Mouse (Mus musculus): ENCODE measurements around the gene Tpm4. TPM values are rescaled to one million over a fixed set of nuclear protein-coding genes. Genes with fewer than 3 reads are reported as not detected.
"Not testable (repeated sequence)": the region's sequence is repeated elsewhere in the genome, so short reads cannot be mapped to it uniquely, and the experiment has no call there.

Gene Tpm4
- polyA plus RNA-seq, 1 experiment from 2014 or later, result 318 TPM

- no peak overlapping the region for H3K4me3 ChIP-seq (ENCODE audit: control insufficient read depth in 1 of 2, insufficient read depth in 1 of 2, low read depth in 1 of 2, low read length in 2 of 2)
- 0 out of 2 replicates have a peak, but pooled peaks cover 3% of the 10 kb centered on the region for H3K9me3 ChIP-seq (ENCODE audit: control insufficient read depth, low read length)
- H3K4me2 ChIP-seq (ENCODE audit: low read length), result no peak overlapping the region
- no peaks in the 10 kb centered on the region for H3K36me3 ChIP-seq (ENCODE audit: control insufficient read depth, insufficient read depth, low read length)
- no peak for ATAC-seq (ENCODE audit: insufficient number of reproducible peaks, insufficient read depth, low FRiP score, low read depth)
- no peak overlapping the region for H3K27ac ChIP-seq (replicated peaks in 1 of 2; ENCODE audit: control insufficient read depth in 1 of 2, insufficient read depth in 1 of 2, low read depth in 2 of 2, low read length in 2 of 2)
- no peaks in the 10 kb centered on the region for H3K4me1 ChIP-seq (ENCODE audit: control insufficient read depth in 2 of 2, insufficient read depth in 2 of 2, low read length in 2 of 2)
- H3K9ac ChIP-seq (ENCODE audit: low read length), result no peak overlapping the region
- no peaks in the 10 kb centered on the region for H3K27me3 ChIP-seq (ENCODE audit: control insufficient read depth, insufficient read depth, low read length)
- WGBS, result 63% methylated on average over 3 of the region's 3 CpGs
Measured at GRCm38 (mm10) chr8:72112486-72112885, 22.3 kb upstream of the Tpm4 start.

GRCm38 (mm10) chr8:72115202-72115601, 19.6 kb upstream of the Tpm4 start:
- Histone ChIP-seq H3K4me2 (ENCODE audit: low read length) (no peak overlapping the region), H3K4me1 (ENCODE audit: control insufficient read depth in 2 of 2, insufficient read depth in 2 of 2, low read length in 2 of 2) (no peaks in the 10 kb centered on the region), H3K27ac (replicated peaks in 1 of 2; ENCODE audit: control insufficient read depth in 1 of 2, insufficient read depth in 1 of 2, low read depth in 2 of 2, low read length in 2 of 2) (no peak overlapping the region), H3K9ac (ENCODE audit: low read length) (no peak overlapping the region), H3K4me3 (ENCODE audit: control insufficient read depth in 1 of 2, insufficient read depth in 1 of 2, low read depth in 1 of 2, low read length in 2 of 2) (no peak overlapping the region), H3K27me3 (ENCODE audit: control insufficient read depth, insufficient read depth, low read length) (no peaks in the 10 kb centered on the region), H3K36me3 (ENCODE audit: control insufficient read depth, insufficient read depth, low read length) (no peaks in the 10 kb centered on the region), H3K9me3 (ENCODE audit: control insufficient read depth, low read length) (0 out of 2 replicates have a peak, but pooled peaks cover 3% of the 10 kb centered on the region)
- no peak for ATAC-seq (ENCODE audit: insufficient number of reproducible peaks, insufficient read depth, low FRiP score, low read depth)
- 80% methylated on average over 2 of the region's 2 CpGs for WGBS

GRCm38 (mm10) chr8:72118616-72119015, 16.2 kb upstream of the Tpm4 start:
- Histone ChIP-seq H3K4me1 (ENCODE audit: control insufficient read depth in 2 of 2, insufficient read depth in 2 of 2, low read length in 2 of 2) (no peaks in the 10 kb centered on the region), H3K27me3 (ENCODE audit: control insufficient read depth, insufficient read depth, low read length) (no peaks in the 10 kb centered on the region), H3K9me3 (ENCODE audit: control insufficient read depth, low read length) (no peaks in the 10 kb centered on the region), H3K27ac (replicated peaks in 1 of 2; ENCODE audit: control insufficient read depth in 1 of 2, insufficient read depth in 1 of 2, low read depth in 2 of 2, low read length in 2 of 2) (no peak overlapping the region), H3K4me2 (ENCODE audit: low read length) (no peak overlapping the region), H3K9ac (ENCODE audit: low read length) (no peak overlapping the region), H3K36me3 (ENCODE audit: control insufficient read depth, insufficient read depth, low read length) (no peaks in the 10 kb centered on the region), H3K4me3 (ENCODE audit: control insufficient read depth in 1 of 2, insufficient read depth in 1 of 2, low read depth in 1 of 2, low read length in 2 of 2) (no peak overlapping the region)
- 36% methylated on average over 4 of the region's 4 CpGs for WGBS
- ATAC-seq (ENCODE audit: insufficient number of reproducible peaks, insufficient read depth, low FRiP score, low read depth), result no peak

GRCm38 (mm10) chr8:72121486-72121885, 13.3 kb upstream of the Tpm4 start:
- H3K9ac ChIP-seq (ENCODE audit: low read length); H3K4me2 ChIP-seq (ENCODE audit: low read length); H3K4me1 ChIP-seq (ENCODE audit: control insufficient read depth in 2 of 2, insufficient read depth in 2 of 2, low read length in 2 of 2); ATAC-seq (ENCODE audit: insufficient number of reproducible peaks, insufficient read depth, low FRiP score, low read depth); H3K27ac ChIP-seq (replicated peaks in 1 of 2; ENCODE audit: control insufficient read depth in 1 of 2, insufficient read depth in 1 of 2, low read depth in 2 of 2, low read length in 2 of 2); H3K4me3 ChIP-seq (ENCODE audit: control insufficient read depth in 1 of 2, insufficient read depth in 1 of 2, low read depth in 1 of 2, low read length in 2 of 2); H3K27me3 ChIP-seq (ENCODE audit: control insufficient read depth, insufficient read depth, low read length); H3K36me3 ChIP-seq (ENCODE audit: control insufficient read depth, insufficient read depth, low read length); H3K9me3 ChIP-seq (ENCODE audit: control insufficient read depth, low read length): not testable (repeated sequence)
- WGBS, result 57% methylated on average over 3 of the region's 3 CpGs

- Histone ChIP-seq H3K27me3 (ENCODE audit: control insufficient read depth, insufficient read depth, low read length) (no peaks in the 10 kb centered on the region), H3K27ac (replicated peaks in 1 of 2; ENCODE audit: control insufficient read depth in 1 of 2, insufficient read depth in 1 of 2, low read depth in 2 of 2, low read length in 2 of 2) (no peak overlapping the region), H3K4me3 (ENCODE audit: control insufficient read depth in 1 of 2, insufficient read depth in 1 of 2, low read depth in 1 of 2, low read length in 2 of 2) (no peak overlapping the region), H3K36me3 (ENCODE audit: control insufficient read depth, insufficient read depth, low read length) (no peaks in the 10 kb centered on the region), H3K4me2 (ENCODE audit: low read length) (no peak overlapping the region), H3K9ac (ENCODE audit: low read length) (no peak overlapping the region), H3K9me3 (ENCODE audit: control insufficient read depth, low read length) (no peaks in the 10 kb centered on the region), H3K4me1 (ENCODE audit: control insufficient read depth in 2 of 2, insufficient read depth in 2 of 2, low read length in 2 of 2) (no peaks in the 10 kb centered on the region)
- 71% methylated on average over 1 of the region's 1 CpGs for WGBS
- no peak for ATAC-seq (ENCODE audit: insufficient number of reproducible peaks, insufficient read depth, low FRiP score, low read depth)
Measured at GRCm38 (mm10) chr8:72121997-72122396, 12.8 kb upstream of the Tpm4 start.

DNA sequence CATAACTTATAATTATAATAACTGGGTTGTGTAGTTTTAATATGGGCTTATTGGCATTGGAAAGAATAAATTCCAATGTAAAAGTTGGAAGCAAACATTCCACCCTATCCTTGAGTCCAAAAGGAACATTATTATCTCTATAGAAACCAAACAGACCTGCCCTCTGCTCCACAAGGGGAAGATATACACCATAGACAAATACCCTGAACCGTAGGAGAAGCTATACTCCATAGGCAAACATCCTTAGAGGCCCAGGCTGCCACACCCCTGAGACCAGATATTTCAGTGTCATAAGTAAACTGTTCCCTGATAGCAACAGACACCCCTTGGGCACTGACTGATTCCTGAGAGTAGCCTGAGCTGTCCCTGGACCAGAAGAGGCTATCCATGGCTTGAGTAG, 6.9 kb upstream of the Tpm4 start:
- 71% methylated on average over 1 of the region's 1 CpGs for WGBS
- Histone ChIP-seq H3K4me2 (ENCODE audit: low read length) (no peak overlapping the region), H3K9ac (ENCODE audit: low read length) (no peak overlapping the region), H3K36me3 (ENCODE audit: control insufficient read depth, insufficient read depth, low read length) (no peaks in the 10 kb centered on the region), H3K27me3 (ENCODE audit: control insufficient read depth, insufficient read depth, low read length) (no peaks in the 10 kb centered on the region), H3K9me3 (ENCODE audit: control insufficient read depth, low read length) (no peaks in the 10 kb centered on the region), H3K4me1 (ENCODE audit: control insufficient read depth in 2 of 2, insufficient read depth in 2 of 2, low read length in 2 of 2) (peaks cover 3 to 4% of the 10 kb centered on the region in 2 experiments), H3K27ac (replicated peaks in 1 of 2; ENCODE audit: control insufficient read depth in 1 of 2, insufficient read depth in 1 of 2, low read depth in 2 of 2, low read length in 2 of 2) (no peak overlapping the region), H3K4me3 (ENCODE audit: control insufficient read depth in 1 of 2, insufficient read depth in 1 of 2, low read depth in 1 of 2, low read length in 2 of 2) (no peak overlapping the region)
- ATAC-seq (ENCODE audit: insufficient number of reproducible peaks, insufficient read depth, low FRiP score, low read depth), result no peak

- H3K27ac ChIP-seq (replicated peaks in 1 of 2; ENCODE audit: control insufficient read depth in 1 of 2, insufficient read depth in 1 of 2, low read depth in 2 of 2, low read length in 2 of 2), result peak overlapping the region; percentile 50 to 63
- ATAC-seq (ENCODE audit: insufficient number of reproducible peaks, insufficient read depth, low FRiP score, low read depth), result no peak
- no peaks in the 10 kb centered on the region for H3K36me3 ChIP-seq (ENCODE audit: control insufficient read depth, insufficient read depth, low read length)
- WGBS, result 68% methylated on average over 2 of the region's 2 CpGs
- H3K9ac ChIP-seq (ENCODE audit: low read length), result no peak overlapping the region
- H3K4me2 ChIP-seq (ENCODE audit: low read length), result no peak overlapping the region
- H3K27me3 ChIP-seq (ENCODE audit: control insufficient read depth, insufficient read depth, low read length), result no peaks in the 10 kb centered on the region
- H3K4me1 ChIP-seq (ENCODE audit: control insufficient read depth in 2 of 2, insufficient read depth in 2 of 2, low read length in 2 of 2), result peaks cover 14 to 24% of the 10 kb centered on the region in 2 experiments
- no peak overlapping the region for H3K4me3 ChIP-seq (ENCODE audit: control insufficient read depth in 1 of 2, insufficient read depth in 1 of 2, low read depth in 1 of 2, low read length in 2 of 2)
- H3K9me3 ChIP-seq (ENCODE audit: control insufficient read depth, low read length), result no peaks in the 10 kb centered on the region
Measured at GRCm38 (mm10) chr8:72131251-72131650, 3.5 kb upstream of the Tpm4 start.

DNA sequence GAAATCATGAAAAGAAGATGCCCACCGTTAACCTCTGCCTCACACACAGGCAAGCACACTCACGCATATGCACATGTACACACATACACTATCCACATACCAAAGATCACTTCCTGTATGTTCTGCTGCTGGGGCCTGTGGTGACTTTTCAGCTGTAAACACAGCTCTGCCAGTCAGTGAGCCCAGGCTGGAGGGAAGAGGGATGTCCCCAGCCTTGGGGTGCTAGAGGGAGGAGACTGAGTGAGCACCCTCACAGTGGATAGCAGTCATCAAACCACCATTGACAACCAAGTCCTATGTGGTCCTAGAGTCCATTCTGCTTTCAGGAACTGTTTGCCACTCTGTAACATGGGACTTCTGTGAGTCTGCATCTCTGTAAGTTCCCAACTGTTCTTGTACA, 2.9 kb upstream of the Tpm4 start:
- WGBS, result 83% methylated on average over 2 of the region's 2 CpGs

More for the DNA sequence above, 2.9 kb upstream of the Tpm4 start:
- Histone ChIP-seq H3K4me2 (ENCODE audit: low read length) (no peak overlapping the region), H3K27me3 (ENCODE audit: control insufficient read depth, insufficient read depth, low read length) (no peaks in the 10 kb centered on the region), H3K4me3 (ENCODE audit: control insufficient read depth in 1 of 2, insufficient read depth in 1 of 2, low read depth in 1 of 2, low read length in 2 of 2) (no peak overlapping the region), H3K9me3 (ENCODE audit: control insufficient read depth, low read length) (no peaks in the 10 kb centered on the region), H3K36me3 (ENCODE audit: control insufficient read depth, insufficient read depth, low read length) (no peaks in the 10 kb centered on the region), H3K4me1 (ENCODE audit: control insufficient read depth in 2 of 2, insufficient read depth in 2 of 2, low read length in 2 of 2) (peaks cover 14 to 26% of the 10 kb centered on the region in 2 experiments), H3K27ac (replicated peaks in 1 of 2; ENCODE audit: control insufficient read depth in 1 of 2, insufficient read depth in 1 of 2, low read depth in 2 of 2, low read length in 2 of 2) (peak overlapping the region; percentile 50 to 63; a peak in 3 of 4 replicates), H3K9ac (ENCODE audit: low read length) (no peak overlapping the region)
- ATAC-seq (ENCODE audit: insufficient number of reproducible peaks, insufficient read depth, low FRiP score, low read depth), result no peak
